Mouse (Mus musculus): Measurements from ENCODE around the gene Ccr1l1.

The Ccr1l1 gene

DNA sequence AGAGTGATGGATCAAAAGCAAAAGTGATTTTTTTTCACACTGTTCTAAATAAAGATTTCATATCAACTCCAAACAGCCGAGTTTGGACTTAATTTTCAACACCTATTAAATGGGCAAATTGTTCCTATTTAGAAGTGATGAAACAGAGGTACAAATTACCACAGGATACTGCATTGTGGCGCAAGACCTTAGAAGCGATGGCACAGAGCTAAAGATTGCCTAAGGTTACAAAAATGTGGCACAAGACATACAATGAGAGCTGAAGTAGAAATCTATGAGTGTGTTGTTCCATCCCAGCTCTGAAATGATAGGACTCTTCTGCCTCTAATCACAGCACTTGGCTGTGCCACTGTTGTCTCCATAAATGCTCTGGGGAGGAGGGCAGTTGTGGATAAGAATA, 13.4 kb downstream of the Ccr1l1 start:
- DNase-seq (ENCODE audit: extremely low read depth, insufficient read length, low spot score): no peak

DNA sequence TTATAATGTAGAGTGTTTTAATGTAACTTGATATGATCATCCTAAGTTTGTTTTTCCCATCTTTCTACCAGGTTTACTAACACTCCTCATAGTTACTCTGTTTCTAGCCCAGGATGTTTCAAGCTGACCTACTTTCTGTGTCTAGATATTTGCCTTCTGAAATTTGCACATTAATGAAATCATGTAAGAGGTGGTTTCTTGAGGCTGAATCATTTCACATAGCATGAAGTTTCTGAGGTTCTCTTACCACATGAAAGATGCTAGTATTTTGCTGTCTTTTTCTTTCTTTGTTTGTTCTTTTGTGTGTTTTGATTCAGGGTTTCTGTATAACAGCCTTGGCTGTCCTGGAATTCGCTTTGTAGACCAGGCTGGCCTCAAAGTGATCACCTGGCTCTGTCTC, 18.0 kb downstream of the Ccr1l1 start:
- DNase-seq (ENCODE audit: extremely low read depth, insufficient read length, low spot score): no peak

DNA sequence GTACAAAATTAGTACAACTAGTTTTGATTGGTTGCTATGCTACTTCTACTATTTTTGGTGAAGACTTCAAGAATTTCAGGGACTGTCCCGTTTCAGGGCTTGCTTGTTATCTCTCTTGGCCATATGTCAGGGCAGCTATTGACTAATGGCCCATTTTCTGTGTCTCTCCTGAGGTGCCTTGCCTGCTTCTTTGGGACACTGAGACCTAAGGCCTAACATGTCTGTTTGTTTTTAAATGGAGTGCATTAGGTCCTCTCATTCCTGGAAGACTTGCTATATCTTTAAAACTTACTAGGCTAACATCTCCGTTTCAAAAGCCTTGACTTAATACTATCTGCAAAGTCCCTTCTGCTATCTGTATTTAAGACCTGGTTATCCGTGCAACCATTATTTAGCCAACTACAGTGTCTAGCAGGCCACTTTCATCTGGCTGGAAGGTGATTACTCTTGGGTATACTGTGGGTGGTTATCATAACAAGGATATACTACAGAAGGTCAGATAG, 20.2 kb downstream of the Ccr1l1 start:
- DNase-seq (ENCODE audit: extremely low read depth, insufficient read length, low spot score): no peak

DNA sequence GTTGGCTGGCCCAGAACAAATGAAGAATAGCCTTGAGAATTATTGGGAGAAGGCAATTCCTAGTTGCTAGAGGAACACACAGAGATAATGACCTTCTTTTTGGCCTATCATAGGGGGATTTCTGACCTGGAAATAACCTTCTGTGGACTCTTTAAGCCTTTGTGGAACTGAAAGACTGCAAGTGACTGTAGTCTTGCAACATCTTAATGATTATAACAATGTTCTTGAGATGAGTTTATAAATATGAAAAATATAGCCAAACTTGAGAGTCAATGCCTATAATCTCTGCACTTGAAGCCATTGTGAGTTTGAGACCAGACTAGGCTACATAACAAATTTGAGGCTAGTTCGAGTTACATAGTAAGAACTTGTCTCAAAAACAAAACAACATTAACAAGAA, 21.3 kb downstream of the Ccr1l1 start:
- no peak for DNase-seq (ENCODE audit: extremely low read depth, insufficient read length, low spot score)

DNA sequence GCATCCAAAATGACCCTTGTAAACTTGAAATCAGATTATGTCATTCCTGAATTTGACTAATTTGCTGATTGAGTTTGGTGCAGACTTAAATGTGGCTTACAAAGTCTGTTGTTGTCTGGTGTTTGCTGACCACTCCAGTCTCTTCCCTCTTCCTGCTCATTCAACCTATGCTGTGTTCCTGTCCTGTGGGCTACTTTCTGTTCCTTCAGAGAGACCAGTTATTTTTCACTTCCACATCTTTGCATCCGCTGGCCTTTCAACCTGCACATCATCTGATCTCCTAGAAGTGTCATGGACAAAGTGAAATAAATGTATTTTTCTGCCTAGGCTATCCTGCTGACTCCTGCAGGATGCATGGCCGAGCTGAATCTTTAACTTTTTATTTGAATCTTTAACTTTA, 24.7 kb downstream of the Ccr1l1 start:
- no peak for DNase-seq (ENCODE audit: extremely low read depth, insufficient read length, low spot score)

DNA sequence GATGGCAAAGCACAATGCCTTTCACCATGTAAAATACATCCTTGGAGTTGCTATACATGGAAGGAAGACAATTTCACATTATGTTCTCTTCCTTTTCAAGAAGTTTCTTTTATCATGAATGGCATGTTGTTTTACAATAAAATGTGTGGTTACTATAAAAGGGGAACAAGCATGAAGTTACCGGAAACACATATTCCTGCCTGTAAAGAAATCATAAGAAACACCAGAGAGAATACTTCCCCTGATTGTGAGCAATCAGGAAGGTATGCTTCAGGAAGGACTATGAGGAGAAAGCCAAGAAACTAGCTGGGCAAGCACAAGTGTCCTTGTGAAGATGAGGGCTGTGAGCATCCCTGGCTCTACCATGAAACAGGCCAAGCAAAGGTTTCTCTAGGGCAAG, 27.0 kb downstream of the Ccr1l1 start:
- DNase-seq (ENCODE audit: extremely low read depth, insufficient read length, low spot score): no peak

DNA sequence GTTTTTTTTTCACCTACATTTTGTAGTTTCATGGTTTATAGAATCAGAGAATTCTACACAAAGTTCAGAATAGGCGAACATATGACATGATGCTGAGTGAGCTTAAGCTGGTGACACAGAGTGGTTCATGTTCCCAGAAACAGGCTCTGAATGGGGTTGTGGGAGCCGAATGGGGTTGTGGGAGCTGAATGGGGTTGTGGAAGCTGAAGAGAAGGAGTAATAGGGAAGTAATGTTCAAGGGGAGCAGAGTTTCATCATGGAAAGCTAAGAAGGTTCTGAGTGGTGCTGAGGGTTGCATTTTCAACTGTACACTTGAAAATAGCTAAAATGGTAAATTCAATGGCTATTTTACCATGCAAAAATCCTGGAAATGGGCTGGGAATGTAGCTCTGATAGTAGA, 28.8 kb downstream of the Ccr1l1 start:
- no peak for DNase-seq (ENCODE audit: extremely low read depth, insufficient read length, low spot score)

DNA sequence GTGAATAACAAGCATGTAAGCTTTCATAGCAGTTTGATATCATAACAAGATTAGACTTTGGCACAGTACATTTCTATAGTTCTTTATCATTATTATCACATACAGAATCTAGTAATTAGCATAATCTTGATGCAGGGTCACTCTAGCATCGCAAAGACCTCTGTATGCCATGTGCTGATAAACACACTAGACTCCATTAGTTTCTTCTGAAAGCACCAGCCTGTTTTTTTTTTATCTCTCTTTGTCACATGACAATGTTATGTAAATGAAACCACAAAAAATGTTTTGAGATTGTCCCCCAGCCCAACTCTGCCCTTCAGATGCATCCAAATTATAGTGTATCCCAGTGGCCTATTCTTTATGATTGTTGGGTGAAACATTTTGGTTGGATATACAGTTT, 30.4 kb downstream of the Ccr1l1 start:
- no peak for DNase-seq (ENCODE audit: extremely low read depth, insufficient read length, low spot score)

DNA sequence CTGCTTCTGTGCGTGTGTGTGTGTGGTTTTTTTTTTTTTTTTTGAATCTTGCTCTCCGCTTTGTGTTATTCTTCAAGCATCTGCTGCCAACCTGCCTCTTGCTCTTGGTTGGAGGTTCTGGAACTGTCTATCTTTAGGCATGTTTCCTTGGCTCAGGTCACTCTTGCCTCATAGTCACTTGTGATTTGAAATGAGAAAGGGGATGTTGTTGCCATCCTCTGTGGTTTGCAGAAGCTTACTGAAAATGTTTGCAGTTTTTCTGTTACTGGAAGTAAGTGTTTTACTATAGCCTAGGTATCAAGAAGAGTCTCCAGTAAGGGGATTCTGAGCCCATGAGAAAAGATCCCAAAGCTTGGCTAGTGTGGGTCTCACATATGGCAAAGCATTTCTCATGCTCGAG, 36.2 kb downstream of the Ccr1l1 start:
- no peak for DNase-seq (ENCODE audit: extremely low read depth, insufficient read length, low spot score)

DNA sequence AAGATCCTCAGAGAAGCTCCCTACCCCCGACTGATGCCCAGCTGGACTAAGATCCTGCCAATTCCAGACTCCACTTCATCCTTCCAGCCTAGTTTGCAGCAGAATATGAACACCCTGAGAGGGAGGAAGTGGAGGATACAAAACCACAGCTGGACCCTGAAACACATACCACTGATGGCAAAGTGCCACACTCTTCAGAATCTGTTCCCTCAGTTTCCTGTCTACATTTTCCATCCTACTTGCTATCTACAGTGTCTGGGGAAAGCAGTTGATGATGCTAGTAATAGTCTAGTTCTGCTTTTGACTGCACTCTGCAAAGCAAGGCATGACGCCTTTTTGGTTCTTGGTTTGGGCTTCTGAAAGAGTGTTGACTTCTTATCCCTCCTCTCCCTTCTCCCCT, 36.9 kb downstream of the Ccr1l1 start:
- DNase-seq (ENCODE audit: extremely low read depth, insufficient read length, low spot score): no peak

DNA sequence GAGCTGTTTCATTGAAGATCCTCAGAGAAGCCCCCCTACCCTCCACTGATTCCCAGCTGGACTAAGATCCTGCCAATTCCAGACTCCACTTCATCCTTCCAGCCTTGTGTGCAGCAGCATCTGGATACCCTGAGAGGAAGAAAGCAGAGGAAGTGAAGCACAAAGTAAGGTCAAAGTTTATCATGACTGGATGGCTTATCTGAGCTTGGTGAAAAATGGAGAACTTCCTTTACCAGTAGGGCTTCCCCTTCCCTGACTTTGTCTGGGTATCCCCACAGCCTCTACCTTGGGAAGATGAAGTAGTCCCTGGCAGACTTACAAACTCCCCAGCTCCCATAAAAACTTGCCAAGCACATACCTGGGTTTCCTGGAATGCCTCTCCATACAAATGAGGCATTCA, 37.6 kb downstream of the Ccr1l1 start:
- DNase-seq (ENCODE audit: extremely low read depth, insufficient read length, low spot score): no peak

DNA sequence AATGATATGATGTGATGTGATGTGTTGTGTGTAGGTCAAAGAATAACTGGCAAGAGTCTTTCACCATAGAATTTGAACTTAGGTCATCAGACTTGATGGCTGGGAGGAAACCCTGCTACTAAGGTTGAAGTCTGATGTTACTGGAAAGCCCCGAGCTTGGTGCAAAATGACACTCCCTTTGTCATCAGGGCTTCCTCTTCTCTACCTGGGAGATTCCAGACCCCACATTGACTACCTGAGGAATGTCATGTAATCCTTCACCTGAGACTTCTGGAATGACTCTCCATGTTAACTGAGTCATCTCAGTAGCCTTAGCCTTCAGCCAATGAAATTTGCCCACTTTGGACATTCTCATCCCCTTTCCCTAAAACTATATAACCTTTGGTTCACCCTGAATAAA, 38.0 kb downstream of the Ccr1l1 start:
- no peak for DNase-seq (ENCODE audit: extremely low read depth, insufficient read length, low spot score)

DNA sequence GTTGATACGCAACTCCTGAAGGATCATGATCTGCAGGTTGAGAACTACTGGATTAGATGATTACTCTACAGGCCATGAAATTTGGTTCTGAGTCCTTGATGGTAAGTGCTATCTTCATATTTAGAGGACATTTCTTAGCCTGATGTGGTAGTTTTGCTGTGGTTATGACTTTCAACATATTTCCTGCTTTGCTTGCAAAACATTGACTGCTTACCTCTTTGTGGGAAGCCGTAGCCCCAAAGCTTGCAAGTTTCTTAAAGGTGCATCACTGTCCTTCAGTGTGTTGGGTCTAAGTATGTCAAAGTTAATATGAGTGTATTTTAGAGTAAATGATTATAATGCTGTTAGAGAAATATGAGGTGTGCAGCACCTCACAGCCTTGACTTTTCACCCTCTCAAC, 40.2 kb downstream of the Ccr1l1 start:
- no peak for DNase-seq (ENCODE audit: extremely low read depth, insufficient read length, low spot score)

DNA sequence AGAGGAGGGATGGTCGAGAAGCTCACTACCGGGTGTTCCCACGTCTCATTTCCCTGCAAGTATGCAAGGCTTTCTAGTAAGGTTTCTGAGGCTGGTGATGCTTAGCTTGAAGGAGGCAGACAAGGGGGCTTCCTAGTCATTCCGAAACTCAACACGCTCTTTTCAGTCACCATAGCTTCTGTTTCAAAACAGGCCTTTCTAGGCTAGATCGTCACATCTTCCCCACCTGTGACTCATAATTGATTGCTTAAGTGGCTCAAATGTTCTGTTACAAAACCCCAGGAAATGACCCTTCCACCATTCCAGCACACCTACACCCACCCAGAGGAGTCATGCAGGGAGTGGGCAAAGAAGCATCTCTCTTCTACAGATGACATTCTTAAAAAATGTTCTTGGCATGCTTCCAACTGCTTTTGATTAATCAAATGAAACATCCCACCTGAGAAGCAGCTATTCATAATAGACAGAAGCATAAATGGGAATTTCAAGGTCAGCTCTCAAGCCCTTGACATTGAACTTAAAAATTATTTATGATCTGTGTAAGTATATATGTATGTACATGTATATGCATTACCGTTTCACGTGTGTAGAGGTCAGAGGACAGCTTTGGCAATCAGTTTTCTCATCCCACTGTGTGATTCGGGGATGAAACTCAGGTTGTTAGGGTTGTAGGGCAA, 41.5 kb downstream of the Ccr1l1 start:
- DNase-seq (ENCODE audit: extremely low read depth, insufficient read length, low spot score): no peak

DNA sequence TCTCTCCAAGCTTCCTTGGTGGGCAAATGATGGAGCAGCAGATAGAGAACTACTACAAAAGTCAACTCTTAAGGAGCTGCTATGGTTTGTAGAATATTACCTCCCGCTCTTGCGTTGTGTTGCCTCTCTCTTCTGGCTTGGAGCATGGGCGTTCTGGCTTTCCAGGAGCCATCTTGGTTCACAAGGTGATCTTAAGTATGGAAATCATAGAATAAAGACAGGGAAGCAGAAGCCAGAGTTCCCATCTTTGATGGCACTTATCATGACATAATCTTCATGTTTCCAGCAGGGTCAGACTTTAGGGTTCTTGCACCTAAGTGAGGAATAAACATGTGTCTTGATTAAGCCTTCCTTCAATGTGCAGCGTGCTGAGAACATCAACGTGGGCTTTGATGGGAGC, 42.4 kb downstream of the Ccr1l1 start:
- DNase-seq (ENCODE audit: extremely low read depth, insufficient read length, low spot score): no peak

DNA sequence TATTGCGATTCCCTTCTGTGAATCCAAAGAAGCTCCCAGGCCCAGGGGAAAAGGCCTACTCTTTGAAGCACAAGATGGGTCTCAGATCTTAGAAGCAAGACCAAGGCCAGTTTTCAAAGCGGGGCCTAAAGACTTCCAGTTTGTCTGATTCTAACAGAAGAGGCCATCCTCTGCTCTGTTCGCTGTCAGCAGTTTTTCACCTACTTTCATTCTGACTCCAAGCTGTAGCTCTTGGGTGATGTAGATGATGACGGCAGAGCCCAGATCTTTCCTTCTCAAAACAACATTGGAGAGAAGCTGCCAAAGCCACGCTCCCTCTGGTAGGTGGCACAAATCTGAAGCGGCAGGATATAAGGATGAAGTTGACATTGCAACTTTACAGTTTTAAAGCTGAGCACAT, 42.9 kb downstream of the Ccr1l1 start:
- DNase-seq (ENCODE audit: extremely low read depth, insufficient read length, low spot score): no peak

DNA sequence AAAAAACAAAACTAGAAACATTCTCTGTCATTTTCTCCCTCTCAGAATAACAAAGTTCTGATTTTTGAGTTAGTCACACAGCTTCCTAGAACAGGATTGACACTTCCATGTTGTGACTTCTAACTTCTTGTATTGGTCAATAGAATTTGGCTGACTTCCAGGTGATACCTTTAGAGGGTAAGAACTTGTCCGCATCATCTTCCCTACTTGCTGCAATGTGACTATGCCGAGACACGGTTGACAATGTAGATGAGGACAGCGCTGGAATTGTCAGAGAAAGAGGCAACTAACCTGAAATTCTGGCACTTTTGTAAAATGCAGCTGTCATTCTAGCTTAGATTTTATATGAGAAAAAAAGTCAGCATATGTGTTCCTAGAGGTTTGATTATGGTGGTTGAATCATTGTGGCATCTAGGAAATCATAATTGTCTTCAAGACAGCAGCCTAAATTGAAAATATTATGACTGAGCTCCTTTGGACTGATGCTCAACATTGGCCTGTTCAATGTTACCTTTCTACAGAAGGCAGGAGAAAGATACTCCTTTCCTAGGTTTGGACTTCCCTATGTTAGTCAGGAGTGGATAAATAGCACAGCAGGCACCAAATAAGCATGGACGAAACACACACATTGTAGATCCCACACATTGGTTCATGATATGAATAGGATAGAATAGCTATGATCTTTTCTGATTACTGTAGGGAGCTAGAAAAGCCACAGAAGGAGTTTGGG, 44.3 kb downstream of the Ccr1l1 start:
- DNase-seq (ENCODE audit: extremely low read depth, insufficient read length, low spot score): no peak

DNA sequence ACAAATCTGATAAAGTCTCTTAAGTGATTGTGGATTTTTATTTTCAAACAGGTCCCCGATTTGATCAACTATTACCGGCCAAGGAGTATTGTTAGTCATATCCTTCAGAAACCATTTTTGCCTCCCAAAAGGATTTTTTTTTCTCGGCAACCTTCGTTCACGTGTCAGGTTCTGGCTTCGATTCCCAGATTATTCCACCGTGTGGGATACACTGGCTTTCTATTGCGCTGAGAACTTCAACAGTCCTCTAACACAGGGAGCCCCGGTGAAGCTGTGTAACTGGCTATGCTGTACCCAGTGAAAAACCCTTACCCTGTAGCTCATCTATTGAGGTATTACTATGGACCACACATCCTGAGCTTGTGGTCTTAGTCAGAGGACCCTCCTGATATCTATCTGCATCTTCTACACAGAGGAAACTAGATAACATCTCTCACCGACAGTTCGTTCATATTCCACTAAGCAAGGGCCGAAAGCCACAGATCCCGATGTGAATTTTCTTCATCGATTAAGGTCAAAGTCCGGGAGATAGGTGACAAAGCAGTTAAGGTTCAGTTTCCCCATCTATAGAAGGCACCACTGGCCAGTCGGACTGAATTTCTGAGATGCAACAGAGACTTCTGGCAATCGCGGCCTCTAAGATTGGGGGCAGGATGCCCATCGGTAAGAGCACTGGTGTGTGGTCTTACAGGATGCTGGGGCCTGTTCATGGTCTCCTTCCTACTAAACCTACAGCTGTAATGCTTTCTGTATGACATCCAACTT, 45.1 kb downstream of the Ccr1l1 start:
- no peak for DNase-seq (ENCODE audit: extremely low read depth, insufficient read length, low spot score)

DNA sequence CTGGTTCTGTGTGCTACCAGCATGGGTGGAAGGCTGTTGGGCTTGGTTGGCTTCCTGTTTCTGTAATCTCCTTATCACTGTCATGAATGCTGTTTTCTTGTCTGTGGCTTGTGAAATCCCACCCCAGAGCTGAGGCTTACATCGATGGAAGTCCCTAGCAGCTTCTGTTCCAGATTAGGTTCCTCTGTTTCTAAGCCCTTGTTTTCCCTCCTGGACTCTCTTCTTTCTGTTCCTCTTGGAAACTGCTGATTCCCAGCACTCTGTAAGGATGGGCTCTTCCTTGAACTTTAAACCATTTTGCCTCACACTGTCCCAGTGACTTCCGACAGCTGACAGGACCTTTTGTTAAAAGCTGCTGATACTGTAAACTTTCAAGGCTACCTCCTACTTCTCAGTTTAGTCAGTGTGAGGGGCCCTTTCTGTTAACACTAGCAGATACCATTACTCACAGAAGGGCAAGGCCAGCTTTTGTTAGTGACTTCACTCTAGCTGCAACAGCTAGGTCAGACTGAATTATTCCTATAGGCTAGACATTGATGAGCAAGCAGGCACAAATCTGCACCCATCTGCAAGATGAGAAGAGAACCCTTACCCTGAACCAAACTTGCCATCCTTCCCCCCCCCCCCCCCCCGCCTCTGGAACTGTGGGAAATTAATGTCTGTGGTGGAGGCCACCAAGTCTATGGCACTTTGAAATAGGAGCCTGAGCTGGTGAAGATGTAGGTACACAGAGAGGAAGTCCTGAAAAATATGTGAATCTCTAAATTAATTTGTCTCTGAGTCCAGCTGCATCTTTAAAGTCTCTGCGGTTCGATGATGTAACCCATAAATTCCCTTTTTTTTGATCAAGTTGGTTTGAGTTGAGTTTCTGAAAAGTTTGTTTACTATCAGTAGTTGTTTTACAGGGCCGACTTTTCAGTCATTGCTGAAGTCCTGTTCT, 46.2 kb downstream of the Ccr1l1 start:
- DNase-seq (ENCODE audit: extremely low read depth, insufficient read length, low spot score): no peak

DNA sequence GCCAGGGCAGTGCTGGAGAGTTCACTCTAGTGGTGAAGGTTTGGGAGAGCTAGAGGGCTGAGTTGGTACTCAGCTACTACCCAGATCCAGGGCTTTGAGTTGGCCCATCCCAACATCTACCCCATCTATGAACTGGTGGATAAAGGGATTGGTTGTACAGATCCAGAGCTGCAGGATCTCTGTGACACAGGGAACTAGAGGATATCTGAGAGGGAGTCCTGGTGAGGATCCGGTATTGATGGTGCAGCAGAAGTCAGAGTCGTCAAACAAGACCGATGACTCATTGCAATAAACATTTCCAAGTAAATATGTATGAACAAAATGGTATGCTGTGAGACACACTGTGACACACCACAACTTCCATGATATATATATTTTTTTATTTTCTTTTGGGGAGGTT, 47.3 kb downstream of the Ccr1l1 start:
- no peak for DNase-seq (ENCODE audit: extremely low read depth, insufficient read length, low spot score)

DNA sequence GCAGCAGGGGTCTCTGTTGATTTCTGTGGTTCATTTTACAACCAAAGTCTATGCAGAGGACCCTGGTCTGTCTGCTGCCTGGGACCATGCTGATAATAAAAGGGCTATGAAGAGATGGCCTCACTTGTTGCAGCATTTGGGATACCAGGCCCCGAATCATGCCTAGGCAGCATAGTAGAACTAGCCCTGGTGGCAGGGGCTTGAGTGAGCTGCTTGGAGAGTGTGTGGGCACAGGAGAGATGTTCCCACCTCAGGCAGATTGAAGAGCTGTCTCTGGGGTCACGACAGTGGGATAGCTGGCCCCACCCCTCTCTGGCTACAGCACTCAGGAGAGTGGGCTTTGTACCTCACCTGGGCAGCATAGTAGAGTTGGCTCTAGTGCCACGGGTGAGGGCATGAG, 47.7 kb downstream of the Ccr1l1 start:
- DNase-seq (ENCODE audit: extremely low read depth, insufficient read length, low spot score): no peak

All from 3134 (cell line).